Mouse (Mus musculus): ENCODE measurements around the gene Dock10.

DNA sequence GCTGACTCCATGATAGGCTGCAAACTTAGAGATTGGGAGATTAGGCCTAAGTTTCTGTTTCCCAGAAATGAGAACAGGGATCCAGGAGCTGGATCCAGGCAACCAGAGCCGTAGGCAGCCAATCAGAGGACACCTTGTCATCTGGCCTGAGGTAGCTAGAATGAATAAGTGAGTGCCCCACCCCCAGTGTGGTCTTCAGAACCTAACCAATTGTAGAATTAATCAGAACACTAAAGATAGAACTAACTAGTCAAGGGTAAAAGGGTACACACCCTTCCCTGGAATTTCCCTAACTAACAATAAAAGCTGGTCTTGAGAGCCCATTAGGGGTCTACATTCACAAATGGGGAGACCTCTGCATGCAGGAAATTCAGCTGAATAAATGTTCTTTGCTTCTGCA, 135.7 kb downstream of the Dock10 start:
- TF ChIP-seq CTCF (IDR thresholded peaks at IDR 0.05; ENCODE audit: low read depth) = no peak
- no peak for TF ChIP-seq EP300 (IDR thresholded peaks at IDR 0.05; ENCODE audit: low read depth)
